Mouse (Mus musculus) heart, postnatal 0 days (tissue): ENCODE data around the gene Pde4b. TPM values are rescaled to one million over a fixed set of nuclear protein-coding genes. Genes with fewer than 3 reads are reported as not detected.
A peak's percentile ranks its signal among the peaks of the same experiment; 100 is the strongest.

Experiments
- ATAC-seq: fragments of 200-750 bp; cut with Nextera tagmentation; 2 replicates; pipeline ENCODE4 v1.8.0; 2017; ENCODE audit warnings: low read depth, moderate number of reproducible peaks, moderate library complexity; ENCODE audit not compliant: insufficient read depth
- DNase-seq: peaks from one replicate; pipeline ENCODE4 v3.0.0-alpha.2; 2016; ENCODE audit warnings: low spot score
- H3K27ac ChIP-seq: fragments of 300-500 bp; sonication (generic); 2 replicates; pipeline ENCODE4 v1.5.1; 2014; ENCODE audit warnings: low read depth, mild to moderate bottlenecking
- H3K27me3 ChIP-seq: fragments of 300-500 bp; sonication (generic); 2 replicates; pipeline ENCODE4 v1.6.1; 2014; ENCODE audit warnings: low read length, mixed read lengths; ENCODE audit not compliant: control insufficient read depth, insufficient read depth
- H3K36me3 ChIP-seq: fragments of 300-500 bp; sonication (generic); replicated peaks from 2 replicates; pipeline ENCODE4 v1.6.1; 2014; ENCODE audit warnings: low read length, mixed read lengths; ENCODE audit not compliant: control insufficient read depth, insufficient read depth
- H3K4me1 ChIP-seq: fragments of 300-500 bp; sonication (generic); 2 replicates; pipeline ENCODE4 v1.6.1; 2014; ENCODE audit warnings: antibody characterized with exemption; ENCODE audit not compliant: control insufficient read depth, insufficient read depth
- H3K4me2 ChIP-seq: fragments of 300-500 bp; sonication (generic); 2 replicates; pipeline ENCODE4 v1.6.1; 2014; ENCODE audit warnings: low read depth, mild to moderate bottlenecking, low read length, moderate library complexity
- H3K4me3 ChIP-seq: fragments of 300-500 bp; sonication (generic); 2 replicates; pipeline ENCODE4 v1.5.1; 2014; ENCODE audit warnings: low read depth, low read length
- H3K9ac ChIP-seq: fragments of 300-500 bp; sonication (generic); replicated peaks from 2 replicates; pipeline ENCODE4 v1.6.1; 2014; ENCODE audit warnings: low read depth, low read length, mixed read lengths
- H3K9me3 ChIP-seq: fragments of 300-500 bp; sonication (generic); replicated peaks from 2 replicates; pipeline ENCODE4 v1.6.1; 2016; ENCODE audit warnings: low read length; ENCODE audit not compliant: control insufficient read depth
- CTCF ChIP-seq: IDR thresholded peaks from 2 replicates; pipeline ENCODE4 v1.5.1; 2016; ENCODE audit warnings: antibody characterized with exemption, control low read depth, low read depth
- EP300 ChIP-seq: IDR thresholded peaks from 2 replicates; pipeline ENCODE4 v1.6.1; 2016; ENCODE audit warnings: antibody characterized with exemption, low read depth
- WGBS: fragments of 180-500 bp; shearing (Covaris S2); extraction: QIAGEN DNeasy Blood & Tissue Kit; methylation state at CpG from one replicate; pipeline ENCODE4 v1.1.7; 2014; 5-methylcytosine and 5-hydroxymethylcytosine counted together
- polyA plus RNA-seq: library from polyadenylated mRNA; unstranded; fragments of >200 nt; fragmentation: Nextera tagmentation; extraction: Ambion mirVana; gene quantifications from 2 replicates; pipeline ENCODE4 v1.2.1, GENCODE M21; 2015
- total RNA-seq: library from RNA; depleted of rRNA; stranded (reverse); fragments of >200 nt; gene quantifications from 2 replicates; pipeline ENCODE4 v1.2.3, GENCODE M21; 2014; ENCODE audit warnings: low replicate concordance

Gene Pde4b
- total and polyA plus RNA-seq, 2 experiments from 2014 or later: 30.8 to 50.1 TPM

GRCm38 (mm10) chr4:102459216-102459999 is 372.1 kb downstream of the Pde4b start:
- ATAC-seq (no peak), DNase-seq (no peak)
- no peak overlapping the region for H3K9ac ChIP-seq
- H3K4me2 ChIP-seq: no peak overlapping the region
- no peak for TF ChIP-seq EP300
- no peak for TF ChIP-seq CTCF
- H3K27me3 ChIP-seq: no peaks in the 10 kb centered on the region
- H3K27ac ChIP-seq: no peak overlapping the region
- no peak overlapping the region for H3K4me3 ChIP-seq
- H3K36me3 ChIP-seq: no peaks in the 10 kb centered on the region
- no peaks in the 10 kb centered on the region for H3K9me3 ChIP-seq
- 74% methylated on average over 5 of the region's 5 CpGs for WGBS
- no peaks in the 10 kb centered on the region for H3K4me1 ChIP-seq

GRCm38 (mm10) chr4:102478104-102478503 is 390.8 kb downstream of the Pde4b start:
- ATAC-seq: no peak
- TF ChIP-seq CTCF (no peak), EP300 (no peak)
- no peak overlapping the region for H3K4me2 ChIP-seq
- H3K9me3 ChIP-seq: no peaks in the 10 kb centered on the region
- H3K4me1 ChIP-seq: peaks cover 7% of the 10 kb centered on the region; the same call in 1 of the 2 replicates
- 59% methylated on average over 3 of the region's 3 CpGs for WGBS
- H3K36me3 ChIP-seq: no peaks in the 10 kb centered on the region
- H3K27ac ChIP-seq: no peak overlapping the region
- no peak overlapping the region for H3K4me3 ChIP-seq
- no peak for DNase-seq
- H3K27me3 ChIP-seq: no peaks in the 10 kb centered on the region
- no peak overlapping the region for H3K9ac ChIP-seq

- WGBS: 81% methylated on average over 7 of the region's 7 CpGs
Observed at GRCm38 (mm10) chr4:102478860-102479259, 391.5 kb downstream of the Pde4b start.

GRCm38 (mm10) chr4:102480830-102481484 is 393.6 kb downstream of the Pde4b start:
- H3K27ac ChIP-seq: no peak overlapping the region
- TF ChIP-seq EP300 (no peak), CTCF (peak; percentile 83)
- WGBS: 69% methylated on average over 6 of the region's 6 CpGs
- ATAC-seq: peak; percentile 41; the same call in 1 of the 2 replicates
- DNase-seq: peak; percentile 80
- H3K4me3 ChIP-seq: no peak overlapping the region
- no peaks in the 10 kb centered on the region for H3K9me3 ChIP-seq
- H3K4me1 ChIP-seq: peaks cover 7% of the 10 kb centered on the region; the same call in 1 of the 2 replicates
- no peak overlapping the region for H3K9ac ChIP-seq
- no peak overlapping the region for H3K4me2 ChIP-seq
- no peaks in the 10 kb centered on the region for H3K27me3 ChIP-seq
- no peaks in the 10 kb centered on the region for H3K36me3 ChIP-seq

More at GRCm38 (mm10) chr4:102478860-102479259, 391.5 kb downstream of the Pde4b start:
- DNase-seq: no peak
- Histone ChIP-seq H3K9me3 (no peaks in the 10 kb centered on the region), H3K4me3 (no peak overlapping the region), H3K4me1 (peaks cover 7% of the 10 kb centered on the region; the same call in 1 of the 2 replicates), H3K36me3 (no peaks in the 10 kb centered on the region), H3K27me3 (no peaks in the 10 kb centered on the region), H3K9ac (no peak overlapping the region), H3K27ac (no peak overlapping the region), H3K4me2 (no peak overlapping the region)
- no peak for ATAC-seq
- TF ChIP-seq CTCF: no peak
- no peak for TF ChIP-seq EP300

GRCm38 (mm10) chr4:102483354-102484018 is 396.1 kb downstream of the Pde4b start:
- no peak for TF ChIP-seq CTCF
- no peak for TF ChIP-seq EP300
- H3K4me3 ChIP-seq: no peak overlapping the region
- WGBS: 71% methylated on average over 7 of the region's 7 CpGs
- no peak overlapping the region for H3K4me2 ChIP-seq
- H3K27ac ChIP-seq: no peak overlapping the region
- ATAC-seq (no peak), DNase-seq (no peak)
- no peak overlapping the region for H3K9ac ChIP-seq
- H3K9me3 ChIP-seq: no peaks in the 10 kb centered on the region
- H3K4me1 ChIP-seq: peaks cover 18% of the 10 kb centered on the region
- H3K36me3 ChIP-seq: no peaks in the 10 kb centered on the region
- H3K27me3 ChIP-seq: no peaks in the 10 kb centered on the region
